Mouse (Mus musculus) erythroblast, embryonic 14.5 days (primary cell): ENCODE data around the gene Ccdc172. TPM values are rescaled to one million over a fixed set of nuclear protein-coding genes. Genes with fewer than 3 reads are reported as not detected.

Experiments
- H3K27me3 ChIP-seq: 2 replicates; pipeline ENCODE4 v1.6.1; 2012; ENCODE audit warnings: inconsistent platforms; ENCODE audit not compliant: control insufficient read depth
- H3K36me3 ChIP-seq: 2 replicates; pipeline ENCODE4 v1.6.1; 2012; ENCODE audit warnings: mild to moderate bottlenecking, inconsistent platforms; ENCODE audit not compliant: control insufficient read depth
- H3K4me1 ChIP-seq: 2 replicates; pipeline ENCODE4 v1.6.1; 2012; ENCODE audit warnings: inconsistent platforms; ENCODE audit not compliant: control insufficient read depth
- H3K4me3 ChIP-seq: replicated peaks from 2 replicates; pipeline ENCODE3; 2012; ENCODE audit warnings: moderate library complexity, mild to moderate bottlenecking, inconsistent platforms
- H3K9me3 ChIP-seq: 2 replicates; pipeline ENCODE4 v1.6.1; 2012; ENCODE audit warnings: low read length, inconsistent platforms, mixed read lengths; ENCODE audit not compliant: control insufficient read depth
- GATA1 ChIP-seq: IDR thresholded peaks from 2 replicates; pipeline ENCODE4 v1.6.1; 2012; ENCODE audit warnings: low read length, inconsistent platforms, mixed read lengths
- TAL1 ChIP-seq: IDR thresholded peaks from 3 replicates; pipeline ENCODE4 v1.6.1; 2012; ENCODE audit warnings: low read length, inconsistent platforms, mixed read lengths
- polyA plus RNA-seq: library from polyadenylated mRNA; stranded (reverse); fragments of >175 nt; gene quantifications from 2 replicates; pipeline ENCODE4 v1.2.3, GENCODE M21; 2012

Gene Ccdc172
- polyA plus RNA-seq, 1 experiment, result not detected

DNA sequence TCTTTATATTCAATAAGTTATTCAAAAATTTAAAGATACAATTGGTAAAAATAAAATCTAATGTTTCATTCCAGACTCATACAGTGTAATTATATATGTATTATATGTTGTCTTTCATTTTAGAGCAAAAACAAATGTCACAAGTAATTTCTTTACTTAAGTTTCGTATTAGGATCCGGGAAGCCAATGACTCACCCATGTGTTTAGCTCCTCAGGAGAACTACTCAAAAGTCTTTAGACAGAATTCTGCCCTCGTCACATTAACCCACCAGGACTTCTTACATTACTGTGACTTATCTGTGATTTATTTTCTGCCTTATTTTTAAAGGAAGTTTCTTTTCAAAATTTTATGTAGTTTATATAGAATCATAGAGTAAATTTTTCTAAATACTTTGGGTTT, 39.1 kb downstream of the Ccdc172 start:
- Histone ChIP-seq H3K4me1 (no peaks in the 10 kb centered on the region), H3K36me3 (no peaks in the 10 kb centered on the region), H3K27me3 (no peaks in the 10 kb centered on the region), H3K9me3 (no peaks in the 10 kb centered on the region), H3K4me3 (no peak overlapping the region)
- no peak for TF ChIP-seq GATA1
- no peak for TF ChIP-seq TAL1

- Histone ChIP-seq H3K4me3 (no peak overlapping the region), H3K4me1 (no peaks in the 10 kb centered on the region), H3K27me3 (no peaks in the 10 kb centered on the region), H3K36me3 (no peaks in the 10 kb centered on the region), H3K9me3 (no peaks in the 10 kb centered on the region)
- TF ChIP-seq TAL1, result no peak
- TF ChIP-seq GATA1, result no peak
Observed at GRCm38 (mm10) chr19:58554974-58555373, 43.2 kb downstream of the Ccdc172 start.

DNA sequence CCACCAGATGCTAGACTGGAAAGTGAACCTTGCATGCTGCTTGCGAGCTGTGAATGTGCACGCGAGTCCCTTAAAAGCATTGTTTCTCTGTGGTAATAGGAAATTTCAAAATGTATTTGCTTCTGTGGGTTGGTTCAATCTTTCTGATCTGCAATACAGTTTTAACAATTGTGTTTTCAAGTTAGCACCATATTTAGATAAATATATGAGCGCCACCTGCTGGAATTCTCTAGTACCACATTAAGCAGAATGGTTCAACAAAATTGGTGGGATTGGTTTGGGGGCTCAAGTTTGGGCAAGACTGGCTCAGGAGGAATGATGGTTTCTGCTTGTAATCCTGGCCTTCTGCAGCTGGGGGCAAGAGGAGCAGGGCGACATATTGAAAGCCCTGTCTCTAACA, 46.6 kb downstream of the Ccdc172 start:
- Histone ChIP-seq H3K4me1 (no peaks in the 10 kb centered on the region), H3K27me3 (no peaks in the 10 kb centered on the region), H3K36me3 (no peaks in the 10 kb centered on the region), H3K4me3 (no peak overlapping the region), H3K9me3 (no peaks in the 10 kb centered on the region)
- TF ChIP-seq TAL1 (no peak), GATA1 (no peak)

DNA sequence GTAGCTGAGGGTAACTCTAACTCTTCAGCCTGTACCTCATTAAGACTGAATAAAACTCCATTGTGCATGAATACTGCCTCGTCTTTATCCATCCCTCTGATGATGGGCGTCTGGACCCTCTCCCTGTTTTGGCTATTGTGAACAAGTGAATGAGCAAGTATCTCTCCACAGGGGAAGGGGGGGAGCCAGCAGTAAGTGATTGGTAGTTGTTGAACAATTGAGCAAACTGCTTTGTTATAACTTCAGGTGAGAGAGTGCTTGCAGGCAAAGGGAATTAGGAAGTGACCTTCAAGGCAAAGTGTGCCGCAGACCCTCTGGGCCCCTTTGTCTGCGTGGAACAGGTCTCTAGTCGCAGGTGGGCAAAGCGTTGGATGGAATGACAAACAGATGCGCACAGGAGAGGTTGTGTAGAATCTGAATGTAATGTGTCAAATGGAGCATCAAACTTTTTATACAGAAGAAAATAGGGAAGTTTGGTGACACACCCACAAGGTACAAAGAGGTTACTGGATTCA, 50.6 kb downstream of the Ccdc172 start:
- TF ChIP-seq TAL1 (no peak), GATA1 (no peak)
- Histone ChIP-seq H3K27me3 (no peaks in the 10 kb centered on the region), H3K4me3 (no peak overlapping the region), H3K9me3 (no peaks in the 10 kb centered on the region), H3K36me3 (no peaks in the 10 kb centered on the region), H3K4me1 (no peaks in the 10 kb centered on the region)

DNA sequence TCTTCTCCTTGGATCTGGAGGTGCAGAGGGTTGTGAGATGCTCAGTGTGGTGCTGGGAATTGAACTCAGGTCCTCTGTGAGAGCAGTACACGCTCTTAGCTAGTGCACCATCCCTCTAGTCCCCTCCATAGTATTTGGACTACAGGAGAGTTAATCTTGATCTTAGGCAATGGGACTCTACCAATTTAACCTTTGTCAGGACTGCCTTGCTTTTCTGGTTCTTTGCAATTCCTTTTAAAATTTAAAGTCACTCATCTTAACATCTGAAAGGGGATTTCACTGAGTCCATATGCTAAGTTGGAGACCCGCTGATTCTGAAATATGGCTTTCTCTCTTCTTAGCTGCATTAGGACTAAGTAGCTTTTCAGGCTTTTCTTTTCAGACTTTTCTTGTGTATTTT, 59.8 kb downstream of the Ccdc172 start:
- H3K4me3 ChIP-seq, result no peak overlapping the region
- TF ChIP-seq GATA1, result no peak
- TF ChIP-seq TAL1, result no peak
- H3K4me1 ChIP-seq, result no peaks in the 10 kb centered on the region
- H3K36me3 ChIP-seq, result no peaks in the 10 kb centered on the region
- H3K9me3 ChIP-seq, result no peaks in the 10 kb centered on the region
- no peaks in the 10 kb centered on the region for H3K27me3 ChIP-seq

DNA sequence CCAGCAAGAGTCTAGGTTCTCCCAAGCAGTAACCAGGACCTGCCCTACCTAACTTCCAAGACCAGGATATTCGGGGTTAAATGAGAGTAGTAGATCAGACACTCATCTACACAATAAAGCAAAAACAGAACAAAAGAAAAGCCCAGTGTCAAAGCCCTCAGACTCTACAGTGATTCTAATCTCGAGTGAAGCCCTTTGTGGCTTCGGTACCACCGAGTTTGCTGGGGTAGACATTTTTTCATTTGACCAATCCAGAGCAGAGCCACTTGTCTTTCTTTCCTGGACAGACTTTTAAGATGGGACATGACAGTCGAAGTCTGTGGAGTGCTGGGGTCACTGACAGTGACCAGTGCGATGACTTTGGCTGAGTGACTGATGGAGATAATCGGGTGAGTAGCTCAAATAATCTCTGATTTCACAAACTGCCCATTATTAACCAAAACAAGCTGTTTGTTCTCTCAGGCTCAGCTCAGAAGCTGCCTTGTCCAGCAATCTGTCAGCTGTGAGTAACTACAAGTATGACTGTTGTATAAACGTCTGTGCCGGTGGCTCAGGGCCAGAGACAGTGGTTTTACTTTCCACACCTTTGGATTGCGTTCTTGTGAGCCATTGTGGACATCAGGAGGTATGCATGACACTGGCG, 60.8 kb downstream of the Ccdc172 start:
- no peaks in the 10 kb centered on the region for H3K9me3 ChIP-seq
- no peaks in the 10 kb centered on the region for H3K27me3 ChIP-seq
- H3K4me3 ChIP-seq, result no peak overlapping the region
- TF ChIP-seq GATA1, result no peak
- TF ChIP-seq TAL1, result no peak
- no peaks in the 10 kb centered on the region for H3K4me1 ChIP-seq
- no peaks in the 10 kb centered on the region for H3K36me3 ChIP-seq

GRCm38 (mm10) chr19:58573072-58573438, 61.3 kb downstream of the Ccdc172 start:
- Histone ChIP-seq H3K4me1 (no peaks in the 10 kb centered on the region), H3K27me3 (no peaks in the 10 kb centered on the region), H3K9me3 (no peaks in the 10 kb centered on the region), H3K36me3 (no peaks in the 10 kb centered on the region), H3K4me3 (no peak overlapping the region)
- TF ChIP-seq GATA1 (no peak), TAL1 (no peak)

GRCm38 (mm10) chr19:58582018-58582417, 70.2 kb downstream of the Ccdc172 start:
- Histone ChIP-seq H3K9me3 (no peaks in the 10 kb centered on the region), H3K4me3 (no peak overlapping the region), H3K27me3 (no peaks in the 10 kb centered on the region), H3K36me3 (no peaks in the 10 kb centered on the region), H3K4me1 (no peaks in the 10 kb centered on the region)
- TF ChIP-seq TAL1 (no peak), GATA1 (no peak)

DNA sequence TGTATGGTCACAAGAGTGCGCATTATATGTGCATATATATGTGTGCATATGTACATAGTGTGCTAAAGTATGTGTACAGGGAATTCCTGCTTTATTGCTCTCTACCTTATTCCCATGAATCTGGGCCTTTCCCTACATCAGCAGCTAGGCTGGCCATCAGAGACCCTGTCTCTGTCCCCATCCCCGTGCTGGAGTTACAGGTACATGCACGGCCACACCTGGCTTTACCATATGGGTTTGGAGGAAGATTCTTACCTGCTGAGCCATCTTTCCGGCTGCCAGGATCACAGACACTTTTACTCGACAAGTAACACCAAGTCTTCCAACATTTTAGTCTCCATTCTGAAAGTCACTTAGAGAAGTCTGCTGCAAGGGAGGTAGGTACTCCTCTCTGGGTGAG, 71.2 kb downstream of the Ccdc172 start:
- Histone ChIP-seq H3K36me3 (no peaks in the 10 kb centered on the region), H3K27me3 (no peaks in the 10 kb centered on the region), H3K9me3 (no peaks in the 10 kb centered on the region), H3K4me3 (no peak overlapping the region), H3K4me1 (no peaks in the 10 kb centered on the region)
- TF ChIP-seq TAL1 (no peak), GATA1 (no peak)

GRCm38 (mm10) chr19:58586046-58586445, 74.3 kb downstream of the Ccdc172 start:
- H3K9me3 ChIP-seq, result no peaks in the 10 kb centered on the region
- no peaks in the 10 kb centered on the region for H3K4me1 ChIP-seq
- H3K36me3 ChIP-seq, result no peaks in the 10 kb centered on the region
- H3K27me3 ChIP-seq, result no peaks in the 10 kb centered on the region
- TF ChIP-seq TAL1 (no peak), GATA1 (no peak)
- no peak overlapping the region for H3K4me3 ChIP-seq
